Mouse (Mus musculus) midbrain, embryonic 10.5 days (tissue): ENCODE measurements around the gene Glmp. TPM values are rescaled to one million over a fixed set of nuclear protein-coding genes. Genes with fewer than 3 reads are reported as not detected.
"Not testable (repeated sequence)": the region's sequence is repeated elsewhere in the genome, so short reads cannot be mapped to it uniquely, and the experiment has no call there.

Experiments used
- DNase-seq: peaks from one replicate; pipeline ENCODE4 v3.0.0-alpha.2; 2017; ENCODE audit warnings: low spot score
- H3K27ac ChIP-seq: fragments of 300-500 bp; sonication (generic); replicated peaks from 2 replicates; pipeline ENCODE4 v1.5.1; 2016; ENCODE audit warnings: mild to moderate bottlenecking
- H3K27me3 ChIP-seq: fragments of 300-500 bp; sonication (generic); 2 replicates; pipeline ENCODE4 v1.6.1; 2016; ENCODE audit warnings: low read depth, mild to moderate bottlenecking; ENCODE audit not compliant: poor library complexity, severe bottlenecking
- H3K36me3 ChIP-seq: fragments of 300-500 bp; sonication (generic); 2 replicates; pipeline ENCODE4 v1.6.1; 2016; ENCODE audit warnings: mild to moderate bottlenecking, moderate library complexity
- H3K4me1 ChIP-seq: fragments of 300-500 bp; sonication (generic); 2 replicates; pipeline ENCODE4 v1.6.1; 2016
- H3K4me3 ChIP-seq: fragments of 300-500 bp; sonication (generic); 2 replicates; pipeline ENCODE4 v1.5.1; 2016; ENCODE audit warnings: mild to moderate bottlenecking, moderate library complexity
- H3K9me3 ChIP-seq: fragments of 300-500 bp; sonication (generic); replicated peaks from 2 replicates; pipeline ENCODE4 v1.6.1; 2016; ENCODE audit warnings: mild to moderate bottlenecking
- WGBS: fragments of 180-500 bp; shearing (Covaris S2); methylation state at CpG from one replicate; pipeline ENCODE4 v1.1.7; 2016; 5-methylcytosine and 5-hydroxymethylcytosine counted together
- polyA plus RNA-seq: library from polyadenylated mRNA; unstranded; fragments of >200 nt; fragmentation: Nextera tagmentation; extraction: Ambion mirVana; gene quantifications from 2 replicates; pipeline ENCODE4 v1.2.1, GENCODE M21; 2016

Gene Glmp
- polyA plus RNA-seq, 1 experiment from 2014 or later: 136 TPM

DNA sequence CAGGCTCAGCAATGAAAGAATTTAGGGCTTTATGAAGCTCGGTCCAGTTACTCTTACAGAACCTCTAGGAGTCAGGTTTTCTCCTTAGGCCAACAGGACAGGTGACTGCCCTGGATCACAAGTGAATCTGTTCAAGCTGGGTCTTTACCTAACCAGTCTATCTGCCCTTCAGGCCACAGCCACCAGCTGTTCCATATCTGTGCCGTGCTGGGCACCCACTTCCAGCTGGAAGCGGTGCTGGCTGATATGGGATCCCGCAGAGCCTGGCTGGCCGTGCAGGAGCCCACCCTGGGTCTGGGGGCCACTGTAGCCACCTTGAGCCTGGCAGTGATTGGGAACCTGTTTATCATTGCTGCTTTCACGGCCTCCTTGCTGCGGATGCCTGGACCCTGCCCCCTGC is 42.7 kb downstream of the Glmp start:
- H3K9me3 ChIP-seq: peaks cover 12% of the 10 kb centered on the region
- not testable (repeated sequence) for DNase-seq, H3K4me3 ChIP-seq, H3K36me3 ChIP-seq, H3K27ac ChIP-seq
- WGBS: 53% methylated on average over 3 of the region's 7 CpGs
- peaks cover 27% of the 10 kb centered on the region for H3K4me1 ChIP-seq
- peaks cover 38% of the 10 kb centered on the region for H3K27me3 ChIP-seq

GRCm38 (mm10) chr3:88368511-88368910 is 43.7 kb downstream of the Glmp start:
- not testable (repeated sequence) for DNase-seq, H3K36me3 ChIP-seq, H3K27ac ChIP-seq, H3K4me3 ChIP-seq
- WGBS: 91% methylated on average over 7 of the region's 7 CpGs
- peaks cover 12% of the 10 kb centered on the region for H3K9me3 ChIP-seq
- peaks cover 27% of the 10 kb centered on the region for H3K4me1 ChIP-seq
- peaks cover 37% of the 10 kb centered on the region for H3K27me3 ChIP-seq

DNA sequence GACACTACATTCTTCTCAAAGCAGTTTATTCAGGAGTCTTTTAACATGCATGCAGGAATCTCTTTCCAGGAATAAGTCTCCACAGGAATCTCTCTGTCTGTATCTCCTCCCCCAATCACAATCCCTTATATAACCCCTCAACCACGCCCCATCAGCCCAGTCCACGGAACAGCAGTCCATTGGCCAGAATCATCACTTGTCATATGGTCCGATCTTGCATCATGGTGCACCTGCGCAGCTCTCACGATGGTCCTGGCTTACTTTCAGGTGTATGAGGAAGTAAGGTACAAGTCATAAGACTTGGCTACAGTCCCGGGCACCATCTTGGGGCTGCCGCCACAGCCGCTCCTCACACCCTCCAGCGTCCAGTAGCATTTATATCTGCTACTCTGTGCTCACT is 47.8 kb downstream of the Glmp start, which contains the start of gene Bglap3:
Bglap3 (minus strand) TSS at position 101 of the 400 bp plus-strand sequence.
- WGBS: 95% methylated on average over 9 of the region's 9 CpGs
- not testable (repeated sequence) for H3K36me3 ChIP-seq, H3K4me3 ChIP-seq, H3K27ac ChIP-seq, H3K27me3 ChIP-seq, DNase-seq
- Histone ChIP-seq H3K4me1 (peaks cover 12% of the 10 kb centered on the region), H3K9me3 (peaks cover 12% of the 10 kb centered on the region)

- peak overlapping the region; percentile 29; the same call in 1 of the 2 replicates for H3K4me3 ChIP-seq
- DNase-seq: peak; percentile 63
- 12% methylated on average over 19 of the region's 19 CpGs for WGBS
- H3K4me1 ChIP-seq: peaks cover 12% of the 10 kb centered on the region
- peak overlapping the region; percentile 65 for H3K27ac ChIP-seq
- H3K9me3 ChIP-seq, H3K36me3 ChIP-seq, H3K27me3 ChIP-seq: not testable (repeated sequence)
These were observed 51.2 kb downstream of the Glmp start for GRCm38 (mm10) chr3:88375750-88376626.

DNA sequence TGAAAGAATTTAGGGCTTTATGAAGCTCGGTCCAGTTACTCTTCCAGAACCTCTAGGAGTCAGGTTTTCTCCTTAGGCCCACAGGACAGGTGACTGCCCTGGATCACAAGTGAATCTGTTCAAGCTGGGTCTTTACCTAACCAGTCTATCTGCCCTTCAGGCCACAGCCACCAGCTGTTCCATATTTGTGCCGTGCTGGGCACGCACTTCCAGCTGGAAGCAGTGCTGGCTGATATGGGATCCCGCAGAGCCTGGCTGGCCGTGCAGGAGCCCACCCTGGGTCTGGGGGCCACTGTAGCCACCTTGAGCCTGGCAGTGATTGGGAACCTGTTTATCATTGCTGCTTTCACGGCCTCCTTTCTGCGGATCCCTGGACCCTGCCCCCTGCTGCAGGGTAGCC is 51.8 kb downstream of the Glmp start:
- 32% methylated on average over 7 of the region's 7 CpGs for WGBS
- DNase-seq, H3K36me3 ChIP-seq, H3K4me3 ChIP-seq, H3K9me3 ChIP-seq, H3K27me3 ChIP-seq: not testable (repeated sequence)
- Histone ChIP-seq H3K27ac (peak overlapping the region; percentile 65; the same call in 1 of the 2 replicates), H3K4me1 (peaks cover 17% of the 10 kb centered on the region)

GRCm38 (mm10) chr3:88378599-88378998 is 53.8 kb downstream of the Glmp start, which contains the start of gene Bglap2:
Gene Bglap2 (minus strand): TSS chr3:88378699.
- WGBS: 78% methylated on average over 5 of the region's 5 CpGs
- H3K27ac ChIP-seq, H3K27me3 ChIP-seq, DNase-seq, H3K4me3 ChIP-seq, H3K36me3 ChIP-seq, H3K9me3 ChIP-seq: not testable (repeated sequence)
- H3K4me1 ChIP-seq: peaks cover 22% of the 10 kb centered on the region

Other genes starting within 250 kb of the Glmp start
- gene Ttc24, start 246.7 kb upstream of the Glmp start, polyA plus RNA-seq: not detected in 2 replicates
- gene Iqgap3, start 243.1 kb upstream of the Glmp start, polyA plus RNA-seq: 22.6 and 24.6 TPM in 2 replicates
- gene Mef2d, start 182.7 kb upstream of the Glmp start, polyA plus RNA-seq: 8.2 and 11.0 TPM in 2 replicates
- gene Rhbg, start 70.3 kb upstream of the Glmp start, polyA plus RNA-seq: not detected in 2 replicates
- gene Gm38392, start 37.8 kb upstream of the Glmp start, polyA plus RNA-seq: 0.14 TPM in 1 of 2 replicates, not detected in the other
- 11.4 and 14.1 TPM in 2 replicates for gene Tsacc, start 28.0 kb upstream of the Glmp start, polyA plus RNA-seq
- 780 and 865 TPM in 2 replicates for gene Cct3, start 27.9 kb upstream of the Glmp start, polyA plus RNA-seq
- gene Tmem79, start 11.1 kb downstream of the Glmp start, polyA plus RNA-seq: 1.8 and 2.3 TPM in 2 replicates
- gene Smg5, start 11.2 kb downstream of the Glmp start, polyA plus RNA-seq: 84.5 and 89.8 TPM in 2 replicates
- gene Paqr6, start 39.6 kb downstream of the Glmp start, polyA plus RNA-seq: 0.65 TPM in 2 replicates
- gene Bglap3, start 47.7 kb downstream of the Glmp start, polyA plus RNA-seq: 0.27 TPM in 2 replicates
- gene Bglap2, start 53.7 kb downstream of the Glmp start, polyA plus RNA-seq: not detected in 2 replicates
- not detected in 2 replicates for gene Bglap, start 59.4 kb downstream of the Glmp start, polyA plus RNA-seq
- gene Pmf1, start 85.3 kb downstream of the Glmp start, polyA plus RNA-seq: 162 and 174 TPM in 2 replicates
- gene Slc25a44, start 100.1 kb downstream of the Glmp start, polyA plus RNA-seq: 18.7 and 20.0 TPM in 2 replicates
- gene Sema4a, start 136.2 kb downstream of the Glmp start, polyA plus RNA-seq: 4.9 and 10.5 TPM in 2 replicates
- 13.5 and 18.3 TPM in 2 replicates for gene Lmna, start 184.9 kb downstream of the Glmp start, polyA plus RNA-seq
- gene Mex3a, start 207.4 kb downstream of the Glmp start, polyA plus RNA-seq: 27.7 and 33.8 TPM in 2 replicates
- gene Rab25, start 223.3 kb downstream of the Glmp start, polyA plus RNA-seq: 0.49 and 0.79 TPM in 2 replicates
- 175 and 192 TPM in 2 replicates for gene Lamtor2, start 228.1 kb downstream of the Glmp start, polyA plus RNA-seq
- gene Ubqln4, start 228.7 kb downstream of the Glmp start, polyA plus RNA-seq: 71.1 and 74.1 TPM in 2 replicates